Mouse (Mus musculus) thymus, adult 2 months (tissue): ENCODE results near the gene Ddah1. TPM values are rescaled to one million over a fixed set of nuclear protein-coding genes. Genes with fewer than 3 reads are reported as not detected.
"Not testable (repeated sequence)": the region's sequence is repeated elsewhere in the genome, so short reads cannot be mapped to it uniquely, and the experiment has no call there.

Source experiments
- DNase-seq: peaks from one replicate; pipeline ENCODE4 v3.0.0; 2021
- H3K27ac ChIP-seq: fragments of 200-500 bp; 2 replicates; pipeline ENCODE4 v1.5.1; 2012; ENCODE audit warnings: low read length, control low read depth; ENCODE audit not compliant: control insufficient read depth, insufficient read depth
- H3K27me3 ChIP-seq: fragments of 200-500 bp; 2 replicates; pipeline ENCODE4 v1.6.1; 2012; ENCODE audit warnings: mild to moderate bottlenecking, low read length, moderate library complexity, mixed read lengths; ENCODE audit not compliant: control insufficient read depth, insufficient read depth
- H3K36me3 ChIP-seq: fragments of 200-500 bp; 2 replicates; pipeline ENCODE4 v1.6.1; 2012; ENCODE audit warnings: mild to moderate bottlenecking, low read length, moderate library complexity; ENCODE audit not compliant: control insufficient read depth, insufficient read depth
- H3K4me1 ChIP-seq: fragments of 200-500 bp; replicated peaks from 2 replicates; pipeline ENCODE4 v1.6.1; 2012; ENCODE audit warnings: low read length; ENCODE audit not compliant: control insufficient read depth, insufficient read depth
- H3K4me3 ChIP-seq: fragments of 200-500 bp; 2 replicates; pipeline ENCODE4 v1.5.1; 2012; ENCODE audit warnings: mild to moderate bottlenecking, low read length, control low read depth, moderate library complexity; ENCODE audit not compliant: control insufficient read depth, insufficient read depth
- CTCF ChIP-seq: fragments of 200-500 bp; IDR thresholded peaks from 2 replicates; pipeline ENCODE4 v1.5.1; 2012; ENCODE audit warnings: mild to moderate bottlenecking, control low read depth, low read length, moderate library complexity, borderline replicate concordance; ENCODE audit not compliant: control insufficient read depth, poor library complexity, insufficient read depth; ENCODE audit errors: extremely low read depth
- POLR2A ChIP-seq: fragments of 200-500 bp; IDR thresholded peaks from 2 replicates; pipeline ENCODE4 v1.6.1; 2012; ENCODE audit warnings: mild to moderate bottlenecking, low read length, control low read depth, moderate library complexity; ENCODE audit not compliant: control insufficient read depth, poor library complexity, insufficient read depth; ENCODE audit errors: extremely low read depth
- WGBS: fragments of 180-500 bp; shearing (Covaris S2); methylation state at CpG from one replicate; pipeline ENCODE4 v1.1.7; 2018; 5-methylcytosine and 5-hydroxymethylcytosine counted together
- polyA plus RNA-seq: library from polyadenylated mRNA; depleted of rRNA; stranded (reverse); fragments of >200 nt; gene quantifications from 2 replicates; pipeline ENCODE4 v1.2.3, GENCODE M21; 2012

Gene Ddah1
- polyA plus RNA-seq, 1 experiment = 2.9 TPM

- TF ChIP-seq CTCF (no peak), POLR2A (no peak)
- Histone ChIP-seq H3K4me3 (no peak overlapping the region), H3K27me3 (no peaks in the 10 kb centered on the region), H3K36me3 (no peaks in the 10 kb centered on the region), H3K4me1 (no peaks in the 10 kb centered on the region), H3K27ac (no peak overlapping the region)
- WGBS = 91% methylated on average over 7 of the region's 10 CpGs
- no peak for DNase-seq
Observed at GRCm38 (mm10) chr3:145864713-145865233, 106.3 kb downstream of the Ddah1 start.

- no peak for DNase-seq
- H3K4me3 ChIP-seq = no peak overlapping the region
- no peaks in the 10 kb centered on the region for H3K4me1 ChIP-seq
- TF ChIP-seq CTCF (no peak), POLR2A (no peak)
- no peak overlapping the region for H3K27ac ChIP-seq
- H3K27me3 ChIP-seq = no peaks in the 10 kb centered on the region
- H3K36me3 ChIP-seq = no peaks in the 10 kb centered on the region
- 94% methylated on average over 9 of the region's 9 CpGs for WGBS
Observed at GRCm38 (mm10) chr3:145872680-145873079, 114.2 kb downstream of the Ddah1 start.

- H3K27ac ChIP-seq = no peak overlapping the region
- WGBS = 100% methylated on average over 1 of the region's 1 CpGs
- no peaks in the 10 kb centered on the region for H3K27me3 ChIP-seq
- H3K36me3 ChIP-seq = no peaks in the 10 kb centered on the region
- no peaks in the 10 kb centered on the region for H3K4me1 ChIP-seq
- no peak for TF ChIP-seq POLR2A
- TF ChIP-seq CTCF = no peak
- no peak for DNase-seq
- no peak overlapping the region for H3K4me3 ChIP-seq
Observed at GRCm38 (mm10) chr3:145873271-145873670, 114.8 kb downstream of the Ddah1 start.

- WGBS = 94% methylated on average over 4 of the region's 4 CpGs
- Histone ChIP-seq H3K27me3 (no peaks in the 10 kb centered on the region), H3K27ac (no peak overlapping the region), H3K4me1 (no peaks in the 10 kb centered on the region), H3K4me3 (no peak overlapping the region), H3K36me3 (no peaks in the 10 kb centered on the region)
- no peak for DNase-seq
- TF ChIP-seq CTCF (no peak), POLR2A (no peak)
Observed at GRCm38 (mm10) chr3:145874126-145874525, 115.7 kb downstream of the Ddah1 start.

- H3K27me3 ChIP-seq = no peaks in the 10 kb centered on the region
- no peak overlapping the region for H3K4me3 ChIP-seq
- no peak for DNase-seq
- H3K27ac ChIP-seq = no peak overlapping the region
- no peaks in the 10 kb centered on the region for H3K4me1 ChIP-seq
- no peaks in the 10 kb centered on the region for H3K36me3 ChIP-seq
- WGBS = 74% methylated on average over 11 of the region's 11 CpGs
- TF ChIP-seq CTCF (no peak), POLR2A (no peak)
Observed at GRCm38 (mm10) chr3:145876120-145876519, 117.6 kb downstream of the Ddah1 start.

- H3K36me3 ChIP-seq, H3K4me1 ChIP-seq, H3K4me3 ChIP-seq, DNase-seq, H3K27ac ChIP-seq, H3K27me3 ChIP-seq: not testable (repeated sequence)
- 95% methylated on average over 14 of the region's 14 CpGs for WGBS
Observed at GRCm38 (mm10) chr3:145878867-145879266, 120.4 kb downstream of the Ddah1 start.

- Histone ChIP-seq H3K4me3 (no peak overlapping the region), H3K27me3 (no peaks in the 10 kb centered on the region), H3K36me3 (no peaks in the 10 kb centered on the region), H3K27ac (no peak overlapping the region), H3K4me1 (no peaks in the 10 kb centered on the region)
- TF ChIP-seq CTCF (no peak), POLR2A (no peak)
- DNase-seq = no peak
- 76% methylated on average over 1 of the region's 1 CpGs for WGBS
Observed at GRCm38 (mm10) chr3:145880335-145880734, 121.9 kb downstream of the Ddah1 start.
